In genomic region chr11:20965575-20966239, GRCm38 (mm10) we compare ENCODE assay signal across 15 mouse cellular contexts.
"Had no signal": no experiment of that assay in that cellular context is flagged by ENCODE, and none has a peak within 500 bp of the region (broad histone marks: within the 10 kb centered on the region; RNA-seq: fewer than 3 reads in every experiment).

No protein-coding gene starts in this region.

- H3K27me3 ChIP-seq: kidney, embryonic 15.5 days; stomach, embryonic 15.5 days had no signal

- H3K36me3 ChIP-seq: kidney, embryonic 15.5 days; stomach, embryonic 15.5 days had no signal

- H3K4me1 ChIP-seq: stomach, embryonic 15.5 days had no signal

- H3K4me3 ChIP-seq: kidney, embryonic 15.5 days; stomach, embryonic 15.5 days had no signal

- ATAC-seq: intestine, embryonic 16.5 days; lung, postnatal 0 days had no signal

- H3K4me2 ChIP-seq: kidney, embryonic 15.5 days; stomach, embryonic 15.5 days had no signal

- H3K9me3 ChIP-seq: kidney, embryonic 15.5 days; stomach, embryonic 15.5 days had no signal

- H3K27ac ChIP-seq: kidney, embryonic 15.5 days; liver, embryonic 14.5 days; stomach, embryonic 15.5 days had no signal

- H3K9ac ChIP-seq: kidney, embryonic 15.5 days; liver, embryonic 14.5 days; stomach, embryonic 15.5 days had no signal

- DNase-seq: kidney, adult 2 months; kidney, postnatal 14 days; left cerebral cortex, postnatal 4 days; liver; lung, adult 2 months; lung, postnatal 36 days; midbrain, embryonic 14.5 days; right cerebral cortex, postnatal 14 days; thymus, adult 2 months; thymus, postnatal 25 days had no signal
